In genomic region chr11:44707381-44708289, GRCm38 (mm10) we compare ENCODE assay signal across 8 mouse cellular contexts.
DNase-seq lines count a peak whose midpoint lies in the region; ATAC-seq and TF ChIP-seq lines count a peak whose summit lies in the region.

No protein-coding gene starts in this region.

- TF ChIP-seq POLR2A in bone marrow, adult 2 months (IDR thresholded peaks at IDR 0.05; ENCODE audit: borderline replicate concordance, control insufficient read depth, low read depth, low read length) = no peak

- intact Hi-C loops in gastrocnemius, postnatal 36 days (cut with DNase I) = no loop called here

- peak overlapping the region; percentile 41 for H3K4me2 ChIP-seq in kidney, embryonic 15.5 days
- peak overlapping the region; percentile 47 for H3K4me2 ChIP-seq in heart, embryonic 16.5 days (ENCODE audit: low read depth, low read length)
- peak overlapping the region; percentile 32; the same call in 1 of the 2 replicates for H3K4me2 ChIP-seq in midbrain, postnatal 0 days (ENCODE audit: low read depth, low read length, poor library complexity, severe bottlenecking)

- ATAC-seq in kidney, embryonic 15.5 days (replicated peaks; ENCODE audit: low FRiP score) = 0 out of 2 replicates have a peak, but pooled peaks have one; percentile 15
- ATAC-seq in heart, embryonic 16.5 days (replicated peaks; ENCODE audit: extremely low read depth, insufficient read depth, low FRiP score) = no peak
- no peak for ATAC-seq in midbrain, postnatal 0 days (ENCODE audit: low FRiP score)

- H3K4me1 ChIP-seq in kidney, embryonic 15.5 days = peaks cover 21% of the 10 kb centered on the region
- H3K4me1 ChIP-seq in bone marrow, adult 2 months (ENCODE audit: control insufficient read depth, insufficient read depth, low read length) = no peaks in the 10 kb centered on the region
- peaks cover 4% of the 10 kb centered on the region for H3K4me1 ChIP-seq in heart, embryonic 16.5 days (ENCODE audit: control insufficient read depth, insufficient read depth, low read length)
- no peaks in the 10 kb centered on the region for H3K4me1 ChIP-seq in midbrain, postnatal 0 days (ENCODE audit: insufficient read depth, low read length)

- no peak for TF ChIP-seq CTCF in bone marrow, adult 2 months (IDR thresholded peaks at IDR 0.05; ENCODE audit: control insufficient read depth, insufficient read depth, low read length)
- no peak for TF ChIP-seq CTCF in midbrain, postnatal 0 days (IDR thresholded peaks at IDR 0.05)

- DNase-seq in kidney, adult 8-10 months = no peak
- DNase-seq in midbrain, postnatal 0 days (ENCODE audit: low spot score) = no peak
- no peak for DNase-seq in gastrocnemius, postnatal 36 days
- no peak for DNase-seq in right cerebral cortex, adult 2 months (ENCODE audit: low spot score in 2 of 2)
- no peak for DNase-seq in natural killer cell, adult 2 months (ENCODE audit: low spot score in 2 of 2)

- H3K9ac ChIP-seq in kidney, embryonic 15.5 days = no peak overlapping the region
- H3K9ac ChIP-seq in heart, embryonic 16.5 days (ENCODE audit: low read length) = peak overlapping the region; percentile 0; the same call in 1 of the 2 replicates
- H3K9ac ChIP-seq in midbrain, postnatal 0 days (replicated peaks; ENCODE audit: low read length, poor library complexity, severe bottlenecking) = no peak overlapping the region

- H3K27ac ChIP-seq in kidney, embryonic 15.5 days = peak overlapping the region; percentile 78
- H3K27ac ChIP-seq in bone marrow, adult 2 months (ENCODE audit: control insufficient read depth, insufficient read depth, low read depth, low read length, poor library complexity) = 0 out of 2 replicates have a peak overlapping the region, but pooled peaks have one; percentile 39
- peak overlapping the region; percentile 5 for H3K27ac ChIP-seq in heart, embryonic 16.5 days (ENCODE audit: low read length)
- no peak overlapping the region; the same call in 1 of the 2 replicates for H3K27ac ChIP-seq in midbrain, postnatal 0 days (ENCODE audit: low read depth, low read length)

- WGBS in kidney, embryonic 15.5 days = 11% methylated on average over 13 of the region's 13 CpGs
- WGBS in bone marrow, adult 2 months = 31% methylated on average over 13 of the region's 13 CpGs
- WGBS in heart, embryonic 16.5 days = 16% methylated on average over 13 of the region's 13 CpGs
- WGBS in midbrain, postnatal 0 days = 17% methylated on average over 13 of the region's 13 CpGs

- no peaks in the 10 kb centered on the region for H3K9me3 ChIP-seq in kidney, embryonic 15.5 days (replicated peaks)
- no peaks in the 10 kb centered on the region for H3K9me3 ChIP-seq in heart, embryonic 16.5 days (replicated peaks; ENCODE audit: control insufficient read depth, low read length)
- no peaks in the 10 kb centered on the region for H3K9me3 ChIP-seq in midbrain, postnatal 0 days (ENCODE audit: low read length)

- 0 out of 2 replicates have a peak overlapping the region, but pooled peaks have one; percentile 2 for H3K4me3 ChIP-seq in kidney, embryonic 15.5 days (replicated peaks)
- no peak overlapping the region for H3K4me3 ChIP-seq in bone marrow, adult 2 months (replicated peaks; ENCODE audit: control insufficient read depth, low read depth, low read length)
- H3K4me3 ChIP-seq in heart, embryonic 16.5 days (ENCODE audit: low read length) = no peak overlapping the region
- no peak overlapping the region for H3K4me3 ChIP-seq in midbrain, postnatal 0 days (ENCODE audit: low read depth, low read length)

- no peaks in the 10 kb centered on the region for H3K36me3 ChIP-seq in kidney, embryonic 15.5 days
- H3K36me3 ChIP-seq in heart, embryonic 16.5 days (ENCODE audit: control insufficient read depth, insufficient read depth) = no peaks in the 10 kb centered on the region
- H3K36me3 ChIP-seq in midbrain, postnatal 0 days (ENCODE audit: insufficient read depth, low read length) = no peaks in the 10 kb centered on the region

- no peaks in the 10 kb centered on the region for H3K27me3 ChIP-seq in kidney, embryonic 15.5 days
- no peaks in the 10 kb centered on the region for H3K27me3 ChIP-seq in heart, embryonic 16.5 days (ENCODE audit: control insufficient read depth, insufficient read depth, low read length)
- no peaks in the 10 kb centered on the region for H3K27me3 ChIP-seq in midbrain, postnatal 0 days (ENCODE audit: insufficient read depth, low read length)
